Mouse (Mus musculus) heart, adult 2 months (tissue): ENCODE measurements at regions not wholly inside any gene's neighbourhood (a gene's known extent, or its start where the extent isn't known, plus 50 kb on each side); places are given as distances from the start of the nearest gene placed in this dataset.

Experiments used
- CTCF ChIP-seq: fragments of 200-600 bp; IDR thresholded peaks from 2 replicates; pipeline ENCODE4 v1.8.1; 2022; ENCODE audit warnings: antibody characterized with exemption, mild to moderate bottlenecking, moderate library complexity
- EP300 ChIP-seq: fragments of 200-500 bp; IDR thresholded peaks from 2 replicates; pipeline ENCODE4 v1.6.1; 2011; ENCODE audit warnings: low read depth, low read length, control low read depth; ENCODE audit not compliant: insufficient read depth
- POLR2A ChIP-seq: fragments of 200-500 bp; IDR thresholded peaks from 2 replicates; pipeline ENCODE4 v1.6.1; 2011; ENCODE audit warnings: mild to moderate bottlenecking, low read depth, low read length, control low read depth; ENCODE audit not compliant: insufficient read depth

DNA sequence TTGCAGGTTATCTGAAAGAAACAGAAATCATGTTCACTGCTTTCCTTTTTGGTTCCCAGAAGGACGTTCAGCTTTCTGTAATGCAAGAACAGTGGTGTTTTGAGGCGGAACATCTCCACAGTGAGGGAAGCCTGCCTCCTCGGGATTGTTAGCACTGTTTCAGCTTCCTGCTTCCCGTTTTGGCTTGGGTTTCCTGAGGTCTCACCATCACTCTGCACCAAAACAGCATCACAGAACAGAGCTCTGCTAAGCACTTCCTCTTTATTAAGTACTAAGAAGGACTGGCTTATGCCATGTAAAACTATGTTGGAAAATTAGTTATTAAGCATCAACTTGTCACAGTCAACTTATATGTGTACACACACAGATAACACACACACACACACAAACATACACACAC is 857.9 kb downstream of the Slc4a3 start:
- TF ChIP-seq CTCF: no peak
- no peak for TF ChIP-seq EP300
- no peak for TF ChIP-seq POLR2A
